Mouse (Mus musculus): Measurements from ENCODE around the gene Chst3. TPM values are rescaled to one million over a fixed set of nuclear protein-coding genes. Genes with fewer than 3 reads are reported as not detected.
A peak's percentile ranks its signal among the peaks of the same experiment; 100 is the strongest.

Chst3 gene
- polyA plus RNA-seq (2012; rRNA removed), result 21.7 and 23.9 TPM in 2 replicates

GRCm38 (mm10) chr10:60218591-60219499, at the start of gene Chst3:
Gene Chst3 (minus strand): TSS chr10:60219260.
- TF ChIP-seq POLR2A (IDR thresholded peaks at IDR 0.05; ENCODE audit: borderline replicate concordance, extremely low read depth, low read depth, low read length), result peak; percentile 31; the same call in 1 of the 2 replicates
- no peak for TF ChIP-seq CTCF (IDR thresholded peaks at IDR 0.05; ENCODE audit: insufficient read depth, low read length)
- Histone ChIP-seq H3K4me3 (replicated peaks; ENCODE audit: extremely low read depth, low read depth, low read length) (peak within 1 kb of the TSS; percentile 71), H3K4me1 (ENCODE audit: control insufficient read depth, insufficient read depth, low read length) (no peaks in the 10 kb centered on the region; the same call in 1 of the 2 replicates)
- WGBS, result under 1% methylated on average over 83 of the region's 83 CpGs
- DNase-seq, result peak; percentile 35

- TF ChIP-seq CTCF (IDR thresholded peaks at IDR 0.05; ENCODE audit: insufficient read depth, low read length), result no peak
- TF ChIP-seq POLR2A (IDR thresholded peaks at IDR 0.05; ENCODE audit: borderline replicate concordance, extremely low read depth, low read depth, low read length), result no peak
- DNase-seq, result no peak
- 78% methylated on average over 11 of the region's 11 CpGs for WGBS
- H3K4me1 ChIP-seq (ENCODE audit: control insufficient read depth, insufficient read depth, low read length), result no peaks in the 10 kb centered on the region
- no peak overlapping the region for H3K4me3 ChIP-seq (replicated peaks; ENCODE audit: extremely low read depth, low read depth, low read length)
Measured at GRCm38 (mm10) chr10:60268738-60269137, 49.7 kb upstream of the Chst3 start.

GRCm38 (mm10) chr10:60266842-60267401, 47.9 kb upstream of the Chst3 start:
- Histone ChIP-seq H3K4me3 (replicated peaks; ENCODE audit: extremely low read depth, low read depth, low read length) (no peak overlapping the region), H3K4me1 (ENCODE audit: control insufficient read depth, insufficient read depth, low read length) (peaks cover 5% of the 10 kb centered on the region)
- 88% methylated on average over 8 of the region's 8 CpGs for WGBS
- TF ChIP-seq CTCF (IDR thresholded peaks at IDR 0.05; ENCODE audit: insufficient read depth, low read length) (no peak), POLR2A (IDR thresholded peaks at IDR 0.05; ENCODE audit: borderline replicate concordance, extremely low read depth, low read depth, low read length) (no peak)
- no peak for DNase-seq

- no peak for TF ChIP-seq POLR2A (IDR thresholded peaks at IDR 0.05; ENCODE audit: borderline replicate concordance, extremely low read depth, low read depth, low read length)
- TF ChIP-seq CTCF (IDR thresholded peaks at IDR 0.05; ENCODE audit: insufficient read depth, low read length), result no peak
- WGBS, result 69% methylated on average over 10 of the region's 10 CpGs
- no peak overlapping the region for H3K4me3 ChIP-seq (replicated peaks; ENCODE audit: extremely low read depth, low read depth, low read length)
- DNase-seq, result no peak
- H3K4me1 ChIP-seq (ENCODE audit: control insufficient read depth, insufficient read depth, low read length), result peaks cover 5% of the 10 kb centered on the region
Measured at GRCm38 (mm10) chr10:60265252-60265651, 46.2 kb upstream of the Chst3 start.

GRCm38 (mm10) chr10:60263351-60263750, 44.3 kb upstream of the Chst3 start:
- TF ChIP-seq POLR2A (IDR thresholded peaks at IDR 0.05; ENCODE audit: borderline replicate concordance, extremely low read depth, low read depth, low read length) (no peak), CTCF (IDR thresholded peaks at IDR 0.05; ENCODE audit: insufficient read depth, low read length) (no peak)
- WGBS, result 84% methylated on average over 7 of the region's 7 CpGs
- DNase-seq, result no peak
- H3K4me1 ChIP-seq (ENCODE audit: control insufficient read depth, insufficient read depth, low read length), result peaks cover 5% of the 10 kb centered on the region
- no peak overlapping the region for H3K4me3 ChIP-seq (replicated peaks; ENCODE audit: extremely low read depth, low read depth, low read length)

GRCm38 (mm10) chr10:60262386-60262785, 43.3 kb upstream of the Chst3 start:
- no peak for TF ChIP-seq POLR2A (IDR thresholded peaks at IDR 0.05; ENCODE audit: borderline replicate concordance, extremely low read depth, low read depth, low read length)
- TF ChIP-seq CTCF (IDR thresholded peaks at IDR 0.05; ENCODE audit: insufficient read depth, low read length), result no peak
- 14% methylated on average over 3 of the region's 3 CpGs for WGBS
- Histone ChIP-seq H3K4me1 (ENCODE audit: control insufficient read depth, insufficient read depth, low read length) (peaks cover 5% of the 10 kb centered on the region), H3K4me3 (replicated peaks; ENCODE audit: extremely low read depth, low read depth, low read length) (no peak overlapping the region)
- peak; percentile 71 for DNase-seq

GRCm38 (mm10) chr10:60261530-60261929, 42.5 kb upstream of the Chst3 start:
- no peak for DNase-seq

GRCm38 (mm10) chr10:60260557-60261294, 41.7 kb upstream of the Chst3 start:
- TF ChIP-seq CTCF (IDR thresholded peaks at IDR 0.05; ENCODE audit: insufficient read depth, low read length) (no peak), POLR2A (IDR thresholded peaks at IDR 0.05; ENCODE audit: borderline replicate concordance, extremely low read depth, low read depth, low read length) (no peak)
- H3K4me1 ChIP-seq (ENCODE audit: control insufficient read depth, insufficient read depth, low read length), result peaks cover 5% of the 10 kb centered on the region
- DNase-seq, result no peak
- 78% methylated on average over 5 of the region's 5 CpGs for WGBS
- no peak overlapping the region for H3K4me3 ChIP-seq (replicated peaks; ENCODE audit: extremely low read depth, low read depth, low read length)

More at GRCm38 (mm10) chr10:60261530-60261929, 42.5 kb upstream of the Chst3 start:
- 65% methylated on average over 5 of the region's 5 CpGs for WGBS
- Histone ChIP-seq H3K4me3 (replicated peaks; ENCODE audit: extremely low read depth, low read depth, low read length) (no peak overlapping the region), H3K4me1 (ENCODE audit: control insufficient read depth, insufficient read depth, low read length) (peaks cover 5% of the 10 kb centered on the region)
- TF ChIP-seq POLR2A (IDR thresholded peaks at IDR 0.05; ENCODE audit: borderline replicate concordance, extremely low read depth, low read depth, low read length) (no peak), CTCF (IDR thresholded peaks at IDR 0.05; ENCODE audit: insufficient read depth, low read length) (no peak)

DNA sequence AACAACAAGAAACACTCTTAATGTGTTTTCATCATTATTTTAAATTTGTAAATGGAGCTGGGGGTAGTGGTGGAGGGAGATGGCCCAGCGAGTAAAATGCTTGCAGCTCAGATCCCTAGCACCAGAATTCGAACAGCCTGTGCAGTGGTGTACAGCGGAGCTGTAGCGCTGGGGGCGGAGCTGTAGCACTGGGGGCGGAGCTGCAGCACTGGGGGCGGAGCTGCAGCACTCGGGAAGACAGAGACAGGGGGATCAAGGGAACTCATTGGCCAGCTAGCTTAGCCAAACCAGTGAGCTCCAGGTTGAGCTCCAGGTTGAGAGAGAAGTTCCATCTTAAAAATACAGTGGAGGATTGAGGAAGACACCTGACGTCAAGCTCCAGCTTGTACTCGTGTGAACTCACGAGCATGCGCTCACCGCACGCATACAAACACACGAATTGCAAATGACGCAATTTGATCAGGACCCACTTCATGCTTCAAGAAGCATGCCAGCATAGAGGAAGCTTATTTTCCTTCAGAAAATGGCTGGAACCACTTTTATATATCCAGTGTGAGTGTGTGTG, 38.3 kb upstream of the Chst3 start:
- WGBS, result 69% methylated on average over 16 of the region's 16 CpGs
- no peak for DNase-seq
- no peak for TF ChIP-seq CTCF (IDR thresholded peaks at IDR 0.05; ENCODE audit: insufficient read depth, low read length)
- TF ChIP-seq POLR2A (IDR thresholded peaks at IDR 0.05; ENCODE audit: borderline replicate concordance, extremely low read depth, low read depth, low read length), result no peak

More for the DNA sequence above, 38.3 kb upstream of the Chst3 start:
- Histone ChIP-seq H3K4me3 (replicated peaks; ENCODE audit: extremely low read depth, low read depth, low read length) (no peak overlapping the region), H3K4me1 (ENCODE audit: control insufficient read depth, insufficient read depth, low read length) (peaks cover 2% of the 10 kb centered on the region)
